Mouse (Mus musculus): ENCODE results near the gene Taok3. TPM values are rescaled to one million over a fixed set of nuclear protein-coding genes. Genes with fewer than 3 reads are reported as not detected.

Gene Taok3
- total and polyA plus RNA-seq, 3 experiments, result 8.3 to 35.0 (median 17.4) TPM

DNA sequence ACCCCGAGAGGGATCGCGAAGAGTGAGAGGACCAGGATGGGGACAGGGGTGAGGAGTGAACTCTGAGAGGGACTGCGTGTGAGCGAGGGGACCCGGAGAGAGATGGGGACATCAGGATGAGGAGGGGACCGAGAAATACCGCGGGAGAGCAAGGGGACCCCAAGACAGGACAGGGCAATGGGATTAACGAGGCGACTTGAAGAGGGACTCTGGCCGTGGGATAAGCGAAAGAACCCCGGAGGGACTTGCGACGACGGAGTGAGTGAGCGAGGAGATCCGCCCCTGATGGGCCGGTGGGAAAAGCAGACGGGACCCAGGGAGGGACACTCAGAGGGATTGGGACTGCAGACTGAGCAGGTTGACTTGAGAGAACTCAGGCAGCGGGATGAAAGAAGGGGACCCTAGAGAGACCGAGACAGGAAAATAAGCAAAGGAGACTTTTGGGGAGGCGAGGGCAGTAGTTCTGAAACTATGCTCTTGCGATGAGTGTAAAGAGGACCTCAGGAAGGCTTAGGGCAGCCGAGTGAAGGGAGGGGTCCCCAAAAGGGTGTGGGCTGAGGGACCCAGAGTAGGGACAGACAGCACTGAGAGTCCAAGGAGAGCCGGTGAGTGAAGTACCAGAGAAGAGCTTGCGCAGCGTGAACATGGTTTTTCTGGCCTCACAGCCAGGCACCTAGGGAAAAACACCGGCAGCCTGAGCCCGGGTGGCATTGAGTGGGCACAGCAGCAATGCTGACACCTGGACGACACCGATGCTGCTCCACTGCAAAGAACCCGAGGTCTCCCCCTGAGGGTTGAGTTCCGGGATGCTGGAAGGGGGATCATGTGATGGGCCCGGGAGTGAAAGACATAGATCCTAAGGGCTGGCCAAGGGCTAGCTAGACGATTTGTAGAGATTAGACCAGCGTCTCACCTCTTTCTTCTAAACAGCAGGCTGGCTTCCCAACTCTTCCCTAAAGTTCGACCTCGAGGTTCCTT lies 849 bp downstream of the Taok3 start:
- in situ Hi-C loops (cut with MboI; ENCODE audit: low pct_ligation_motif_present, low pct_unique_long_range_greater_than_20kb, low sequenced_read_pairs), result no loop called here
- peak overlapping the region; percentile 77 to 90 (median 77) for H3K4me3 ChIP-seq (replicated peaks in 1 of 3; ENCODE audit: low read depth in 2 of 3, low read length in 2 of 3, poor library complexity in 1 of 3)
- H3K79me2 ChIP-seq (replicated peaks; ENCODE audit: control insufficient read depth, extremely low read depth, insufficient read depth, poor library complexity, severe bottlenecking), result no peaks in the 10 kb centered on the region
- DNase-seq (ENCODE audit: extremely low read depth), result no peak
- peak overlapping the region; percentile 35 for H3K9ac ChIP-seq (ENCODE audit: insufficient read depth, low read depth)
- peak overlapping the region; percentile 35 for H3K4me2 ChIP-seq (ENCODE audit: insufficient read depth, low read depth, poor library complexity, severe bottlenecking)
- peaks cover 6% of the 10 kb centered on the region for H3K27me3 ChIP-seq (replicated peaks)
- peaks cover 0 to 3% of the 10 kb centered on the region in 2 experiments for H3K36me3 ChIP-seq (replicated peaks in 1 of 2; ENCODE audit: control insufficient read depth in 1 of 2, insufficient read depth in 1 of 2, low read length in 1 of 2)
- H3K27ac ChIP-seq (ENCODE audit: insufficient read depth, low read depth), result no peak overlapping the region
- H3K9me3 ChIP-seq (replicated peaks; ENCODE audit: low read length), result no peaks in the 10 kb centered on the region
- no peak for TF ChIP-seq ELF1 (IDR thresholded peaks at IDR 0.05; ENCODE audit: low read depth, low read length)
- no peak for TF ChIP-seq IRF4 (IDR thresholded peaks at IDR 0.05; ENCODE audit: low read depth, low read length)
- no peak for TF ChIP-seq USF2 (conservative IDR thresholded peaks at IDR 0.05; ENCODE audit: low read depth, low read length)
- TF ChIP-seq HCFC1 (IDR thresholded peaks at IDR 0.05; ENCODE audit: low read depth, low read length), result no peak
- no peak for TF ChIP-seq EP300 (IDR thresholded peaks at IDR 0.05; ENCODE audit: low read length)
- TF ChIP-seq ETS1 (conservative IDR thresholded peaks at IDR 0.05; ENCODE audit: low read depth, low read length), result no peak
- H3K4me1 ChIP-seq (ENCODE audit: control insufficient read depth in 1 of 2, insufficient read depth in 2 of 2), result peaks cover 0 to 27% of the 10 kb centered on the region in 2 experiments; a peak in 2 of 4 replicates
- dilution Hi-C loops (cut with MboI; ENCODE audit: extremely low pct_ligation_motif_present, extremely low pct_unique_long_range_greater_than_20kb, low sequenced_read_pairs), result no loop called here

DNA sequence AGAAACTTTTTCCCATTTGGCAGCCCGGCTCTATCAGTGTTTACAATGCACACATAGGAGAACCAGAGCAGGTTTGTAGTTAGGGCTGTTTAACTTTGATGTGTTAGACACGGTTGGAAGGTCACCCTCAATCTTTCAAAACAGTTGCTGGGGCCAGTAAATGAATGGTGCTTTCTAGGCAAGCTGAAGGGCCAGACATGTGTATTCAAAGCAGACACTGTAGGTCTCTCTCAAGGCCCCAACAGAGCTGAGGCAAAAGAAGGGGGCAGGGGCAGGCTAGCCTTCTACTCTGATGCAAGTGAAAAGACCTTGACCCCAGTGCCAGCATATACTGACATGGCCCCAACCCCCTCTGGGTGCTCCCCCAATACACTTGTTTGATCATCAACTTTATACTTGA lies 1.7 kb downstream of the Taok3 start:
- H3K79me2 ChIP-seq (replicated peaks; ENCODE audit: control insufficient read depth, extremely low read depth, insufficient read depth, poor library complexity, severe bottlenecking), result no peaks in the 10 kb centered on the region
- H3K4me1 ChIP-seq (ENCODE audit: control insufficient read depth in 1 of 2, insufficient read depth in 2 of 2), result peaks cover 0 to 22% of the 10 kb centered on the region in 2 experiments; a peak in 2 of 4 replicates
- H3K9me3 ChIP-seq (replicated peaks; ENCODE audit: low read length), result no peaks in the 10 kb centered on the region
- TF ChIP-seq POLR2A (IDR thresholded peaks at IDR 0.05; ENCODE audit: low read depth, low read length), result no peak
- no peak for TF ChIP-seq USF2 (conservative IDR thresholded peaks at IDR 0.05; ENCODE audit: low read depth, low read length)
- TF ChIP-seq SIN3A (IDR thresholded peaks at IDR 0.05; ENCODE audit: low read length), result no peak; the same call in 1 of the 2 replicates
- no peak for TF ChIP-seq ETS1 (conservative IDR thresholded peaks at IDR 0.05; ENCODE audit: low read depth, low read length)
- TF ChIP-seq UBTF (IDR thresholded peaks at IDR 0.05; ENCODE audit: low read depth, low read length), result no peak
- TF ChIP-seq HCFC1 (IDR thresholded peaks at IDR 0.05; ENCODE audit: low read depth, low read length), result no peak
- TF ChIP-seq MYC (IDR thresholded peaks at IDR 0.05; ENCODE audit: low read depth, low read length), result no peak
- TF ChIP-seq GABPA (IDR thresholded peaks at IDR 0.05; ENCODE audit: insufficient replicate concordance, low read depth, low read length), result no peak
- TF ChIP-seq JUND (conservative IDR thresholded peaks at IDR 0.05; ENCODE audit: low read depth, low read length), result no peak
- no peak for TF ChIP-seq RAD21 (IDR thresholded peaks at IDR 0.05; ENCODE audit: low read depth, low read length)
- TF ChIP-seq TCF12 (IDR thresholded peaks at IDR 0.05; ENCODE audit: low read depth, low read length), result no peak
- no peak for TF ChIP-seq IRF4 (IDR thresholded peaks at IDR 0.05; ENCODE audit: low read depth, low read length)
- no peak for TF ChIP-seq PAX5 (IDR thresholded peaks at IDR 0.05; ENCODE audit: low read length)
- no peak for TF ChIP-seq E2F4 (IDR thresholded peaks at IDR 0.05; ENCODE audit: insufficient replicate concordance, low read depth, low read length)
- DNase-seq (ENCODE audit: extremely low read depth), result no peak
- peaks cover 0 to 3% of the 10 kb centered on the region in 2 experiments for H3K36me3 ChIP-seq (replicated peaks in 1 of 2; ENCODE audit: control insufficient read depth in 1 of 2, insufficient read depth in 1 of 2, low read length in 1 of 2)
- no peak overlapping the region for H3K4me3 ChIP-seq (replicated peaks in 1 of 3; ENCODE audit: low read depth in 2 of 3, low read length in 2 of 3, poor library complexity in 1 of 3)
- H3K27me3 ChIP-seq (replicated peaks), result peaks cover 6% of the 10 kb centered on the region
- no peak overlapping the region for H3K27ac ChIP-seq (ENCODE audit: insufficient read depth, low read depth)
- no peak overlapping the region; the same call in 1 of the 2 replicates for H3K4me2 ChIP-seq (ENCODE audit: insufficient read depth, low read depth, poor library complexity, severe bottlenecking)
- dilution Hi-C loops (cut with MboI; ENCODE audit: extremely low pct_ligation_motif_present, extremely low pct_unique_long_range_greater_than_20kb, low sequenced_read_pairs), result no loop called here
- no peak overlapping the region for H3K9ac ChIP-seq (ENCODE audit: insufficient read depth, low read depth)
- in situ Hi-C loops (cut with MboI; ENCODE audit: low pct_ligation_motif_present, low pct_unique_long_range_greater_than_20kb, low sequenced_read_pairs), result no loop called here
